Mouse (Mus musculus) forebrain, embryonic 11.5 days (tissue): ENCODE measurements at regions not wholly inside any gene's neighbourhood (a gene's known extent, or its start where the extent isn't known, plus 50 kb on each side); places are given as distances from the start of the nearest gene placed in this dataset.

ENCODE experiments used
- ATAC-seq: fragments of 200-750 bp; cut with Nextera tagmentation; replicated peaks from 2 replicates; pipeline ENCODE4 v1.8.0; 2017; ENCODE audit warnings: moderate TSS enrichment; ENCODE audit not compliant: low FRiP score
- DNase-seq: peaks from one replicate; pipeline ENCODE4 v3.0.0-alpha.2; 2017; ENCODE audit warnings: low spot score
- H3K27ac ChIP-seq: fragments of 300-500 bp; sonication (generic); 2 replicates; pipeline ENCODE4 v1.5.1; 2014; ENCODE audit warnings: low read depth, low read length
- H3K27me3 ChIP-seq: fragments of 300-500 bp; sonication (generic); 2 replicates; pipeline ENCODE4 v1.6.1; 2014; ENCODE audit warnings: mild to moderate bottlenecking, low read length, mixed read lengths; ENCODE audit not compliant: control insufficient read depth, insufficient read depth
- H3K36me3 ChIP-seq: fragments of 300-500 bp; sonication (generic); 2 replicates; pipeline ENCODE4 v1.6.1; 2014; ENCODE audit warnings: mild to moderate bottlenecking, low read length, moderate library complexity, mixed read lengths; ENCODE audit not compliant: control insufficient read depth, insufficient read depth
- H3K4me1 ChIP-seq: fragments of 300-500 bp; sonication (generic); replicated peaks from 2 replicates; pipeline ENCODE4 v1.6.1; 2014; ENCODE audit warnings: low read length, mixed read lengths; ENCODE audit not compliant: control insufficient read depth, insufficient read depth
- H3K4me2 ChIP-seq: fragments of 300-500 bp; sonication (generic); 2 replicates; pipeline ENCODE4 v1.6.1; 2014; ENCODE audit warnings: low read depth, mild to moderate bottlenecking, low read length, moderate library complexity, mixed read lengths; ENCODE audit not compliant: severe bottlenecking
- H3K4me3 ChIP-seq: fragments of 300-500 bp; sonication (generic); 2 replicates; pipeline ENCODE4 v1.5.1; 2014; ENCODE audit warnings: low read depth, low read length
- H3K9ac ChIP-seq: fragments of 300-500 bp; sonication (generic); 2 replicates; pipeline ENCODE4 v1.6.1; 2014; ENCODE audit warnings: low read length
- H3K9me3 ChIP-seq: fragments of 300-500 bp; sonication (generic); 2 replicates; pipeline ENCODE4 v1.6.1; 2016; ENCODE audit warnings: low read length, mixed read lengths; ENCODE audit not compliant: control insufficient read depth
- WGBS: fragments of 180-500 bp; shearing (Covaris S2); extraction: QIAGEN DNeasy Blood & Tissue Kit; methylation state at CpG from one replicate; pipeline ENCODE4 v1.1.7; 2014; 5-methylcytosine and 5-hydroxymethylcytosine counted together

GRCm38 (mm10) chr14:29814626-29815025 lies 93.0 kb upstream of the Cacna2d3 start:
- DNase-seq, result no peak
- H3K27ac ChIP-seq, result no peak overlapping the region
- WGBS, result 89% methylated on average over 4 of the region's 4 CpGs

GRCm38 (mm10) chr14:29817548-29817947 lies 95.9 kb upstream of the Cacna2d3 start:
- H3K36me3 ChIP-seq, result no peaks in the 10 kb centered on the region
- H3K4me2 ChIP-seq, result no peak overlapping the region
- H3K9me3 ChIP-seq, result no peaks in the 10 kb centered on the region
- no peak overlapping the region for H3K4me3 ChIP-seq
- DNase-seq (no peak), ATAC-seq (no peak)
- H3K4me1 ChIP-seq, result no peaks in the 10 kb centered on the region
- no peak overlapping the region for H3K27ac ChIP-seq
- WGBS, result 84% methylated on average over 4 of the region's 4 CpGs
- no peaks in the 10 kb centered on the region for H3K27me3 ChIP-seq
- no peak overlapping the region for H3K9ac ChIP-seq

More at GRCm38 (mm10) chr14:29814626-29815025, 93.0 kb upstream of the Cacna2d3 start:
- H3K4me1 ChIP-seq, result no peaks in the 10 kb centered on the region
- no peaks in the 10 kb centered on the region for H3K9me3 ChIP-seq
- no peaks in the 10 kb centered on the region for H3K36me3 ChIP-seq
- H3K4me3 ChIP-seq, result no peak overlapping the region
- ATAC-seq, result no peak
- H3K9ac ChIP-seq, result no peak overlapping the region
- H3K4me2 ChIP-seq, result no peak overlapping the region
- no peaks in the 10 kb centered on the region for H3K27me3 ChIP-seq

DNA sequence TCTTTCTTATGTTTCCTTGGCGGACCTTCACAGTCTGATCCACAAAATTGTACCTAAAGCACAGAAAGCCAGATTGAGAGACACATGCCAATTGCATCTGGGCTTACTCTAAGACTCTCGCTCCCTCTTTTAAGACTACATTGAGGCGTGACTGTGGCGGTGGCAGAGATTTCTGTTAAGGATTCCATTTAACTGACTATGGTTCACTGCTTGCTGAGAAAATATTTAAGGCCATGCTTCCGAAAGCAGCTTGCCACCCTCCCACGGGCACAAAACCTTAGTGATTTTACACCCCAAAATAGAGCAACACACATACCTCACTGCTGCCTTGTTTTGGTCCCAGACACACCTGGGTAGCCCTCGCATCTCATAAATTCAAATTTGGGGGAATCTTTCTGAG lies 96.6 kb upstream of the Cacna2d3 start:
- Histone ChIP-seq H3K4me2 (no peak overlapping the region), H3K9ac (no peak overlapping the region), H3K9me3 (no peaks in the 10 kb centered on the region), H3K27ac (no peak overlapping the region), H3K36me3 (no peaks in the 10 kb centered on the region), H3K27me3 (no peaks in the 10 kb centered on the region), H3K4me1 (no peaks in the 10 kb centered on the region), H3K4me3 (no peak overlapping the region)
- DNase-seq, result no peak
- ATAC-seq, result no peak
- WGBS, result 93% methylated on average over 7 of the region's 7 CpGs

GRCm38 (mm10) chr14:29818751-29819150 lies 97.1 kb upstream of the Cacna2d3 start:
- Histone ChIP-seq H3K36me3 (no peaks in the 10 kb centered on the region), H3K27ac (no peak overlapping the region), H3K9ac (no peak overlapping the region), H3K4me3 (no peak overlapping the region), H3K4me2 (no peak overlapping the region), H3K9me3 (no peaks in the 10 kb centered on the region), H3K4me1 (no peaks in the 10 kb centered on the region), H3K27me3 (no peaks in the 10 kb centered on the region)
- WGBS, result 95% methylated on average over 2 of the region's 2 CpGs
- ATAC-seq (no peak), DNase-seq (no peak)

DNA sequence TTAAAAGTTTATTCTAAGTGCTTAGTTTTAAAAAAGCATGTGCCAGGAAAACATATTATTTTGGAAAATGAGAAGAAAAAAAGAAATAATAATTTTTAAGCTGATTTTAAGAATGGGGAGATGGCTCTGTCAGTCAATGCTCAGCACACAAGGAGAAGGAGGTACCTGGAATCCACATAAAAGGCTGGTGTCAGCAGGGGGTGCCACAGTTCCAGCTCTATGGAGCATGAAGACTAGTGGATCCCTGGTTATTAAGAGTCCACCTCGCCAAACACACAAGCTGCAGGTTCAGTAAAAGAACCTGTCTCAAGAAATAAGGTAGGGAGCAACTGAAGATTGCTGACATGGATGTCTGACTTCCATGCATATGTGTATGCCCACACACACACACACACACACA lies 115.4 kb upstream of the Cacna2d3 start:
- 50% methylated on average over 1 of the region's 1 CpGs for WGBS
- Histone ChIP-seq H3K4me3 (no peak overlapping the region), H3K4me1 (no peaks in the 10 kb centered on the region), H3K27ac (no peak overlapping the region), H3K9ac (no peak overlapping the region), H3K27me3 (no peaks in the 10 kb centered on the region), H3K9me3 (no peaks in the 10 kb centered on the region), H3K36me3 (no peaks in the 10 kb centered on the region), H3K4me2 (no peak overlapping the region)
- no peak for ATAC-seq
- no peak for DNase-seq

DNA sequence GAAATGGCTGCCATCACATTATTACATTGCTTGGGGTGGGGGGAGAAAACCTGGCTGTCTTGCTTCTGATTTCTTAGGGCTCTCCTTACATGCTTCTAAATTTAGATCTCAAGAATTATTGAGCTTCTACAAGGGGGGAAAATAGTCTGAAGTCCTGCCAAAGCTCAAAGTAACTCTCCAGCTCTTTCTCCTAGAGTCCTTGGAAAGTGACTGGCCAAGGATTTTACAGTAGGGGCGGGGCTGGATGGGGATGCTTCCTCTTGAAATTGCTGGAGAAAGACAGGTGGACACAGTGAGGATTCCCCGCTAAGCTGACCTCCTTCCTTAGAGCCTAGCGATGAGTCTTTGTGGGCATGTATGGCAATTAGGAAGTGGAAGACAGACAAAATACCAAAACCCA lies 117.9 kb upstream of the Cacna2d3 start:
- Histone ChIP-seq H3K9me3 (no peaks in the 10 kb centered on the region), H3K4me2 (no peak overlapping the region), H3K4me1 (no peaks in the 10 kb centered on the region), H3K27me3 (no peaks in the 10 kb centered on the region), H3K27ac (no peak overlapping the region), H3K36me3 (no peaks in the 10 kb centered on the region), H3K9ac (no peak overlapping the region), H3K4me3 (no peak overlapping the region)
- DNase-seq (no peak), ATAC-seq (no peak)
- WGBS, result 90% methylated on average over 3 of the region's 3 CpGs

- no peak overlapping the region for H3K4me2 ChIP-seq
- no peaks in the 10 kb centered on the region for H3K27me3 ChIP-seq
- no peak overlapping the region for H3K4me3 ChIP-seq
- DNase-seq, result no peak
- no peak overlapping the region for H3K9ac ChIP-seq
- no peak overlapping the region for H3K27ac ChIP-seq
- H3K36me3 ChIP-seq, result no peaks in the 10 kb centered on the region
- no peak for ATAC-seq
- no peaks in the 10 kb centered on the region for H3K4me1 ChIP-seq
- H3K9me3 ChIP-seq, result no peaks in the 10 kb centered on the region
- WGBS, result 83% methylated on average over 7 of the region's 7 CpGs
Measured at GRCm38 (mm10) chr14:29841361-29842117, 119.9 kb upstream of the Cacna2d3 start.

DNA sequence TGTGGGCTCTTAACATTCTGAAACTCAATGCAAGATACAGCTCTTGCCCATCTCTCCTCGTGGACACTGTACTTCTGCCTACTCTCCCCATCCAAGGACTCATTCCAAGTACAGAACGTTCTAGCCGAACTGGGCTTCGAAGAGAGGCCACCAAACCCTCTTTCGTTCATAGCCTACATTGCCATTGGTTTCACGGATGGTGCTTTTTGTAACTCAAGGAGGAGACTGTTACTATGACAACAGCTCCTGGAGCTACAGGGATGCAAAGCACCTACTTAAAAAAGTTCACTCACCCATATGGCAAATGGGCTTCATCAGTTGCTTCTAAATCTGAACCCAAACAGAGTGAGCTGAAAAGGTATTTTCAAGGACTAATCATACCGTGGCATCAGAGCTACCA lies 120.4 kb upstream of the Selenok start:
- no peaks in the 10 kb centered on the region for H3K36me3 ChIP-seq
- DNase-seq (no peak), ATAC-seq (no peak)
- no peak overlapping the region for H3K9ac ChIP-seq
- H3K4me2 ChIP-seq, result no peak overlapping the region
- no peaks in the 10 kb centered on the region for H3K4me1 ChIP-seq
- no peak overlapping the region for H3K27ac ChIP-seq
- H3K9me3 ChIP-seq, result no peaks in the 10 kb centered on the region
- no peaks in the 10 kb centered on the region for H3K27me3 ChIP-seq
- H3K4me3 ChIP-seq, result no peak overlapping the region
- WGBS, result 75% methylated on average over 7 of the region's 7 CpGs

- ATAC-seq, result no peak
- Histone ChIP-seq H3K4me1 (no peaks in the 10 kb centered on the region), H3K4me2 (no peak overlapping the region), H3K36me3 (no peaks in the 10 kb centered on the region), H3K9ac (no peak overlapping the region), H3K27ac (no peak overlapping the region), H3K27me3 (no peaks in the 10 kb centered on the region), H3K9me3 (no peaks in the 10 kb centered on the region), H3K4me3 (no peak overlapping the region)
- 90% methylated on average over 5 of the region's 5 CpGs for WGBS
- DNase-seq, result no peak
Measured at GRCm38 (mm10) chr14:29851286-29851685, 116.8 kb upstream of the Selenok start.
